Mouse (Mus musculus) monocyte, adult 5-6 weeks (primary cell): Measurements from ENCODE around the gene Tcf21. TPM values are rescaled to one million over a fixed set of nuclear protein-coding genes. Genes with fewer than 3 reads are reported as not detected.

Experiments used
- ATAC-seq: fragments of 153-309, 156-312 bp; replicated peaks from 2 replicates; pipeline ENCODE4 v1.8.0; 2017; ENCODE audit warnings: mild to moderate bottlenecking; ENCODE audit not compliant: low TSS enrichment, insufficient number of reproducible peaks, severe bottlenecking, poor library complexity, low FRiP score
- total RNA-seq: library from RNA; stranded (forward); fragments of 200-1000, 200-491, 200-594 nt; gene quantifications from 3 replicates; pipeline ENCODE4 v1.2.3, GENCODE M21; 2017

Gene Tcf21
- not detected in 3 replicates for total RNA-seq

DNA sequence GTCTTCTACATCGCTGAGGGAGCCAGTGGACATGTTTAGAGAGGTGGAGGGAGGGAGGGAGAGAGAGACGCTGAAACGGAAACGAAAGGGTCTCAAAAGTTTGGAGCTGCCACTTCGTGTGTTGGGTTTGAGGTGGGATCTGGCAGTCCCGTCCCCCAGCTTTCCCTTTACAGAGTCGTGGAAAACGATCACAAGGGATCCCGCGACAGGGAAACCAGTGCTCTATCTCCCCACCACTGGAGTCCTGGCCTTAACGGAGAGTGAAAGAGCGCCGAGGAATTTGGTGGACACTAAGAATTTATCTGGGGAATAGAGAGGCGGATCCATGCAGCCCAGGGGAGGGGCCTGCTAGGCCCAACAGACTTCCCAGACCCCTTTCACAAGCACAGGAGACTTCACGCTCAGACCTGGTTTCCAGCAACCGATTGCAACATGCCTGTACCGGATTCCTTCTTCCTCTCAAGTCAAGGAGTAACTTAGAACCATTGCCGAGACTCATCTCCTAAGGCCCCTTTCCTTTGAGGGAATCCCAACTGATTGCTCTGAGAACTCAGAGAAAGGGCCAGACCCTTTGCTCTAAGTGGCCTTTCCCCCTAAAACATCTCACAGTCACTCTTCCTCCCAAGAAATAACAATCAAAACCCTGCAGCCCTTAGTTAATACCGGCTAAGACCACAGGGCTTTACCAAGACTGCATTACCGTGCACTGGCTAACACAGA lies at the start of gene Tcf21:
Tcf21 (minus strand) TSS at position 304 of the 720 bp plus-strand sequence.
- ATAC-seq, result no peak

DNA sequence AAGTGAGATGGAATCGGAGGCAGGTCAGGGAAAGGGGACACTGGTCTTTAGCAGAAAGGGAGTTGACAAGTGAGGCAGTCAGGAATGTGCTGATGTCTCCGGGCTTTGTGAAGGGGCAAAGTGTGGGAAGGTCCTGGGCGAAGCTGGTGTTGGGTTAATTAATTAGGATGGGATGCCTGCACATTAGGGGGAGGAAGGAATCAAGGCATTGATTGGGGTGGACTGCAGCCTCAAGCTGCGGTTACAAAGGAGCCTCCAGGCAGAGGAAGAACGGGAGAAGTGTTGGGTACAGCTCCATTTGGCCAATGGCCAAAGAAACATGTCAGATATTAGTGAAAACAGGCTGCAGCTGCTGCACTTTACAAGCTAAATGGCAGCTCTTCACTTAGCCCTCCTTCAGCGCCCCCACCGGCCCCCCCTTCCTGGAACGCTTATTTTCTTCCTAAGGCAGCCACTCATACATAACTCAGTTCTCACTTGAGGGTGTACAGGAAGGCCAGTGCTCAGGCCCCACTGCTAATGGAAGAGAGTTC lies 48.5 kb upstream of the Tcf21 start:
- no peak for ATAC-seq

DNA sequence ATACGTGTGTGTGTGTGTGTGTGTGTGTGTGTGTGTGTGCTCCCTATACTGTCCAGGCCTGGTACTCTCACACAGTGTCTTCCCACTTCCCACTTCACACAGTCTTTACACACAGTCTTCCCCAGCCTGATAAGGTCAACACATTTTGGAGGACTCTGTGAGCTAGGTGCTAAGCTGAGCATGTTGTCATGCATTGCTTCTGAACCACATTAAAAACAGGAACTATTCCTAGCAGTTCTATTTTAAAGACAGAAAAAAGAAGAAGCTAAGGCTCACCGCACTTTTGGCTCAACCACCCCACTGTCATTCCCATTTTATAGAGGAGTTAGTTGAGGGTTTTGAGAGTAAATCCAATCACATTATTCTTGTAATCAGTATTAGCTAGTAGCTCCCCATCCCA lies 47.2 kb upstream of the Tcf21 start:
- no peak for ATAC-seq

DNA sequence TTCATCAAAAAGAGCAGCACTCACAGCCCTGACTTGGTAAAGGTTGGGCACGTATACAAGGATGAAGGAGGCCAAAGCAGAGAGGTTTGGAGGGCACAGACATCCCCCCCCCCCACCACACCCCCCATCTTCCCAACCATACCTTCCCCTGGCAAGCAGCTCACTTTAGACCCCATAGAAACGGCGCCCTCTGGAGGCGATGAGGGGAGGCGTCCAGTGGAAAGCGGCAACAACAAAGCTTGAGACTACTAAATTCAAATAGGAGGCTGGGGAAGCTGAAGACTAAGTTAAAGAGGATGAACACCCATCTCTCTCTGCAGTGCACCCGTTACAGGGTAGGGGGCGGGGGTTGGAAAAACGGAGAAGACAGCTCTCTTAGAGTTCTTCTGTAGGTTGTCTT lies 38.1 kb upstream of the Tcf21 start:
- ATAC-seq, result no peak

DNA sequence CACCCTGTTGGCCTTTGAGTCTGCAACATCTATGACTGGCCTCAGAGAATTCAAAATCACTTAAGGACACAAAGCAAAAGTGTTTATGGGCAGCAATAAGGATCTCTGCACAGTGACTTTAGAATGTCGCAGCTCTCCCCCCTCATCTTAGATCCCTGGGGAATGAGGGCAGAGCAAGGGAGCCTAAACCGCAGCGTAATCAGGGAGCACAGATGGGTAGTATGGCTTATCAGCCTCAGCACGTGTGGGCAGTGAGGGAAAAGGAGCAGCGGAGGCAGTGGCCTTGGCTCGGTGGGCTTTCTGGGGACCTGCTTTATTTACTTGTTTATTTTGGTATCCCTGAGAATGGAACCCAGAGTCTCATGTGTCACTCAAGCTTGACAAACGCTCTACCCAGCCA lies 34.4 kb upstream of the Tcf21 start:
- no peak for ATAC-seq

DNA sequence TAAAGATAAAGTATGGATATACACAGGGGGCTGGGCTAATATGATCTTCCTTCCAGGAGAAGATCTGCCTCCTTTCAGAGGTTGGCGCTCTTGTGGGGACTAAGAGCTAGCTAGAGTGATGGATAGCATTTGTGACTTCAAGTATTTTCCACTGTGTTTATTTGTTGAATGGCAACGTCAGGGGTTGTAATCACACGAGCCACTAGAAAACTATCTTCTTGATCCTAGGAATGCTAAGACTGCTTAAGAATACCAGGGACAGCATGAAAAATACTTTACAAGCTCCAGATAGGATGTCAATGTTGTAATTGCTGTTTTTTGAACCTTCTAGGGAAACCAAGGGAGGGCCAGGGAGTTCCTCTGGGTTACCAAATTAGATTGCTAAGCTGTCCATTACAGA lies 25.4 kb upstream of the Tcf21 start:
- ATAC-seq, result no peak

DNA sequence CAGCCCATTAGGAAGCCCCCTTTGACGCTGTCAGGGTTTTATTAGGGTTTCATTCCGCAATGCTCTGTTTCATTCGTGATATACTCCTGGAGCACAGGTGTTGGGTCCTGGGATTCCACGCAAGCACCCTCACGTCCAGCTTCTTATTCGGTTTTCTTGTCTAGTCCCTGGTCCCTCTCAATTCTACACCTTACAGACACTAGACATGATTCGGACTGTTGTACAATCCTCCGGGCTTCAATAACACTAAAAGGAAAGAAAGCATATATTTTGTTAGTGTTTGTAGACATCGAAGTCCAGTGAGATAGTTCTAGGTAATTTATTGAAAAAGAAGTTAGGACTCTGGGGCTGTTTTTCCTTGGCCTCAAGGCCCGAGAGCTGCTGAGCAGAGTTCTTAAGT lies 24.8 kb upstream of the Tcf21 start:
- no peak for ATAC-seq

DNA sequence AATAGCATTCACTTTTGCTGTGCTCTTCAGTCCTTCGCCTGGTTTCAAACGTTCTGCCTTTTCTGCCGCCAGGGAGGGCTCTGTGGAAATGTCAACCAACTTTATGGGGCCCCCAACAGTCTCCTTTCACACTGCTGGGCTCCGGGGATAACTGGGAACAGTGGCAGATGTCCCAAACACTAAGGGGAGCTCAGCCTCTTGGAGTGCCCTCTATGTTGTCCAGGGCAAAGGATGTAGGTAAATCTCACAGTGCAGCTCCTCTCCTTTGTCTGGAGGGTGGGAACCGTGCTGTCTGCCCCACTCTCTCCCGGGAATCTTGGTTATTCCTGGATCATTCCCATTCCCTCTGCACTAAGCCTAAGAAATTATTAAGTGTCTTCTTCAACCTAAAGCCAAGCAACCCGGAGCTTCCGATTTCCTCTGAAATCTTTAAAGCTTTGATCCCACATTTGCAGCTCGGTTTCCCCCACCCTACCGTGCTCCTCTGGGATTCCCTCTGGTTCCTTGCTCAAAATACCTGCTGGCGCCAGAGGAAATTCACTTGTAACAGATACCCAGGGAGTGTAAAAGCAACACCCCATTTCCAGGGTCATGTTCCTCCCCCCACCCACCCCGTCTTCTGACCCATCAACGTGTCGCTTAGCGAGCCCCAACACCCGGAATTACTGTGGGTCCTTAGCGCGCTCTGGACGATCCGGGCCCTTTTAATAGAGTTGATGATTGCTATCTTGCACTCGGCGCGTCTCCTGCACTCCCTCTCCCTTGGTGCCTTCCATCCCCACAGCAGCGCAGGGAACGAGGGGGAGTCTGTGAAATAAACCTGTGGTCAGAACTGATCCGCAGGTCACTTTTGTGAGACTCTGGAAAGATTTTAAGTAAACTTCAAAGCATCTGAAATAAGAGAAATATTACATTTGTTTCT lies 23.7 kb upstream of the Tcf21 start:
- ATAC-seq, result no peak

DNA sequence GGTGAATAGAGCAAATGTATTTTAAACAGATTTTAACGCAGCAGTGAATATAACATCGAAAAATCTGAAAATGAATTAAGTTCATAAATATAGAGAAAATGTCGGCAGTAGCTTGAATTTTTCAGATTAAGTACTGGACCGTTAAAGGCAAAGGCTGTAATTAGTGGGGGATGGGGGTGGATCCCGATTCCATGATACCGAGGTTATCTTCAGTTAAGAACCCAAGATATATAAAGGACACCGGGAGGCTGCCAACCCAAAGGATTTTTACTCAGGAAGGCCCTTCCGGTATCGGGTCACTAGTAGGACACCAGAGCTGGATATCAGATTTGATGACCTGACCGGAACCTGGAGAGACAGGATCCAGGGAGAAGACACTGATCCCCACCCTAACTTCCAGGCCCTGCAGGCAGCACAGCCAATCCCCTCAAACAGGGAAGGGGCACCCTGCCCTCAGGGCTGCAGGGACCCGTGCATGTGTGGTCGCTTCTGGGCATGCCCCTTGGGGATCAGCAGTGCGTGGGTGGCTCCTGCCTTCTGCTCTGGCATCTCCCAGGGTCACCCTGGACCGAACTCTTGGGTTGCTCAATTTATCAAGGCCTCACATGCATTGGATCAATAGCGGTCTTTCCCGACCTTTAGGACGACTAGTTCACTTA lies 22.9 kb upstream of the Tcf21 start:
- no peak for ATAC-seq

DNA sequence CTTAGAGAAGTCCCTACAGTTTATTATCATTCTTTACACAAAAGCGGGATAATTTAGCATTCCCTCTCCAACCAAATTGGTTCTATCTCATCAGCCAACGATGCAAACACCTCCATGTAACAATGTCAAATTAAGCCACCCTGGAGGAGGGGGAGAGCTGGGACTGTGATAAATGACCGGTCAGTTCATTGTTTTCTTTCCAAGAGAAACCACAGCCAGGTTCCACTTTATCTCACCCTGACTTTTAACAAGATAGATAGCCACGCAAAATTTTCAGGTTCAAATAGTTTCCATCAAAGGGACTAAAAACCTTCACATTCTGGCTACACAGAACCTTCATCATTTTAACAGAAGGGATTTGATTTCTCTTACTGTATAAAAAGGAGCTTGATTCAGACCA lies 22.1 kb upstream of the Tcf21 start:
- no peak for ATAC-seq

DNA sequence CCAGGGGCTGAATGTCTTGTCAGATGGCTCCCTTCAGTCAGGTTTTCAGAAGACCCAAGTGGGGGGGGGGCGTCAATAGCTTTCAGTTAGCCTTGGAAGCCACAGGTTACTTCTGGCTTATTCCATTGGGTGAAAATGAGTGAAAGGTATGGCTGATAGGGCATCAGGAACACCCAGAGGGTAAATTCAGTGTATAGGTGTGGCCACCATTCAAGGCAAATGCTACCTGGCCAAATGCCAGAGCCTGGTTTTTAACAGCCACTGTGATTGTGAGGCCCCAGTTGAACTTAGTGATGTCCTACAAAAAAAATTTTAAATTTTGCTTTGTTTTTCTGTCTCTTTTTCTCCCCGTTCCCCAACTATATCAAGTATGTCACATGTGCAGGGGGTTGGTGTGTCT lies 6.3 kb upstream of the Tcf21 start:
- no peak for ATAC-seq

DNA sequence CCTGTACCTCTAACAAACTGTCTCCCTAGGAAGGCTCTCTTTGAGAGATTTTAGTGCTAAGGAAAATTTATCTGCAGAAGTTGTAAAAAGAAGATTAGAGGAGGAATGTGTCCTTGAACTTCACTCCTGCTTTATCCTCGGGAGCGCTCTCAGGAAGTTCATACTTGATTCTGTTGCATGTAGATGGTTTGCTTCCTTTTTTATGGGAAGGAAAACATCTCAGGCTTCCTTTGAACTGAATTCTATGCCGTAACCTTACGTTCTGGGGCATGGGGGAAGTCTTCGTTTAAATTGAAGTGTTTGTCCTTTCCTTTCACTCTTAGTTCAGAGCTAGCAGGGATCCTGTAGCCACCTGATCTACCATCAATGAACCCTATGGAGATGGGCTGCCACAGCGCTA lies 2.9 kb upstream of the Tcf21 start:
- ATAC-seq, result no peak

DNA sequence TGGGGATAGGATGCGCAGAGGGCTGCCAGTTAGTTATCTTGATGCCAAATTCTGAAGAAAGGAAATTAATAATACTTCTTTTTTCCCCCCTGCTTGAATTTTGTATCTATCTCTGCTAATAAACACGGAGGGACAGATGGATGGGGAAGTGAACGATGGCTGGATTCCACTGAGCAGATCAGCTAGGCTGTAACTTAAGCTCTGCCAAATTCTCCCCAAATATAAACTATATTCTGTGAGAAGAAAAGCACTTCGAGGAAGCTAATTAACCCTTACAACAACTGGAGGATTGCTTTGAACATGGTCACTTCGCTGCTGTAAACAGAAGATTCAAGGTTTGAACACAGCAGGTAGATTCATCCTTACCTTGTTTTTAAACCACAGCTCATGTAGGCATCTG lies 2.5 kb upstream of the Tcf21 start:
- ATAC-seq, result no peak

DNA sequence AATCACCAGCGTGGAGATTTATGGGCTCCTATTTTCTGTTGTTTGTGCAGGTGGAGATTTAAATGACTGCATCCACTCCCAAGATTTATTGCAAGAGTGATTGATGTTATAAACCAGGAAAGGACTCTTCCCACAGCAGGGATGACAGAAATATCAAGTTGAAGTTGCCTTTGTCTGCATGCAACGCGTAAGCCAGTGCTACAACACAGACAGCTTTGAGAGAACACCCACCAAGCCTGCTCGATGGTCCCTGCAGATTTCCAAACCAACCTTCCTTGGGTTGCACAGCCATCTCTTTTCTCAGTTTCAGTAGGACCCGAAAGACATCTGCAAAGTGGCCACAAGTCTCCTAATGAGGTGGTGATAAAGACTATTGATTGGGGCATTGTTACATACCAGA lies 1.7 kb upstream of the Tcf21 start:
- no peak for ATAC-seq

DNA sequence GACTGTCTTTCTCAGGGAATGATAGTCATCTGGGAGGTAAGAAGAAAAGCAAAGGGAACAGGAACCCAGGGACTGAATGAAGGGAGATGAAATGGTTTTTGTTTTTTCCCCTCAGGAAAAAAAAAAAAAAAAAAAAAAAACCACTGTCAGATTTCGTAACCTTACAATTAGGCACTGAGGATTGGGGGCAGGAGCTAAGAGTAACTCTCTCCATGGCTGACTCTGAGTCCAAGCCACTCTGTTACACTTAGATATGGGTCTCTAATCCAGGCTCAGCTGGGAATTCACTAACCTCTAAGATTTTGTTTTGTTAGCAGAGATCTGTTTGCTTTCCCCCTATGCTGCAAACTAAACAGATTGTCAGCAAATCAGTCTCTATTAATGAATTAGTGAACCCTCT lies 1.3 kb upstream of the Tcf21 start:
- ATAC-seq, result no peak

DNA sequence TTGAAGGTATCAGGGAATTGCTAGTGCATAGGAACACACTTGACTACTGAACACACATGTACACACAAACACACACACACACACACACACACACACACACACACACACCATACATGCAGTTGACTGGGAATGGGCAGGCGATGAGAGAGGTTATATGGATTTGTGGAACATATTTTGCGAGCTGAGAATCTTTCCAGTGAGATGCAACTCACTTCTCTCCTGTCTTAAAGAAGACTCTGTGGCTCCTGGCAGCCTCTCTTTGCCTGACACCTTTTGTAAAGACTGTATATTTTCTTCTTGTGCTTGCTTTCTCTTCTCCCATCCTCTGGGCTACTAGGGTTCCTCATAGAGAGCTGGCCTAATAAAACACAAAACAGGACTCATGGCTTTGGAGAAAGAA lies 867 bp upstream of the Tcf21 start:
- no peak for ATAC-seq

DNA sequence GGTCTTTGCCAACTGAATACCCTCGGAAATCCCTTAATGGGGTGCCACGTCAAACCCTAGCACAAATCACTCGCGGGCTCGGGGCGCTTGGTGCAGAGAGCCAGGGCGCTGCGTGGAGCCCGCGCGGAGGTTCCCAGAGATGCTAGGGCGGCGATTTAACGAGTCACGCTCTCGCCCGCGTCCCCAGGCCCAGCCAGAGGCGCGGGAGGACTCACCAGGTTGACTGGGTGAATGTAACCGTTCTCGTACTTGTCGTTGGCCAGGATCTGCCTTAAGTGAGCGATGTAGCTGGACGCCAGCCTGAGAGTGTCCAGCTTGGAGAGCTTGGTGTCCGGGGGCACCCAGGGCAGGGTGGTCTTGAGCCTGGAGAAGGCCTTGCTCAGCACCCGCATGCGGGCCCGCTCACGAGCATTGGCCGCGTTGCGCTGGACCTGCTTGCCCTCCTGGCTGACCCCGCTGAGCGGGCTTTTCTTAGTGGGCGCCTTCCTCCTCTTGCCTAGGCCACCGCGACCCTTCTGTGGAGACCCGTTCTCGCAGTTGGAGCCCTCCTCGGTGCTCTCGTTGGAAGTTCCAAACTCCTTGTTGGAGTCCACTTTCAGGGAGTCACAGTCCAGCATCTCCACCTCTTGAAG lies 619 bp downstream of the Tcf21 start:
- no peak for ATAC-seq

DNA sequence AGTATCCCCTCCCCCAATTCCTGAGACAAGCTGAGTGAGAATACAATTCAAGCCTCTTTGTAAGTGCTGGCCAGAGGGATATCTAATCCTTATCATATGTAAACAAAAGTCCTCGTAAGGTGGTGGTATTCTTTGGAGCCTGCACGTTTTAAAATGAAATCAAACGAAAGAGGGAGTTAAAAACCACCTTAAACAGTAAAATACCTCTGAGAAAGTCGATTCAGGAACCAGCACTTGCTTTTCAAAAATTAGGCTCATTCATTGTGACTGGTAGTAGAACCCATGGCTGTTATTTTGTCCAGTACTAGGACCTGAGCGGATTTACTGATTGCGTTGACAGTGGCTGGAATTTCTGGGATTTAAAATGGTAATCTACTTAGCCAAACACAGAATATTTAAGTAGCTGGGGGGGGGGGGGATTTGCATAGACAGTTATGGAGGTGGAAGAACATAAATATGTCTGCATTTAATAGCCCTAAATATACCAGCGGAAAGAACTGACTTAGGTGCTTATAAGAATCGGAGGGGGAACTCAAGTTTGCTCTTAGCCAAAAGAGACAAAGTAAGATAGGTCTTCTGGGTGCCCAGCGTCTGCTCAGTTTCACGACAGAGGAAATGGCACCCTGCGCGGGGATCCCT lies 1.3 kb downstream of the Tcf21 start:
- no peak for ATAC-seq

DNA sequence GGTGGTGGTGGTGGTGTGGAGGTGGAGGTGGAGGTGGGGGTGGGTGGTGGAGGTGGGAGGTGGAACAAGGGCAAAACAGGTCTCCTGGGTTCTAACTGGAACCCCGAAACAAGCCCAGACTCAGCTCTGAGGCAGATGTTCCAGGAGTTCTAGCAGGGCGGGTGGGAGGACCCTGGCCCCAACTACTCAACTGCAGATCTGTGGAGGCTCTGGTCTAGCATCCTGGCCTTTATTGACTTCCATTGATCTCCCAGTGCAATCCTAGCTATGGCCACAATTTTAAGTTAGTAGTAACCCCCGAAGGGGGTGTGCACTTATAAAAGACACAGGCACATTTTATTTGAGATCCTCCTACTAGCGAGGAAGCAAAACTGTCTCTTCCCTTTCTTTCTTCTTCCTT lies 2.0 kb downstream of the Tcf21 start:
- no peak for ATAC-seq
